Mouse (Mus musculus) spleen, adult 2 months (tissue): ENCODE measurements around the gene Ctnna2.

Experiments used
- CTCF ChIP-seq: fragments of 200-500 bp; IDR thresholded peaks from 2 replicates; pipeline ENCODE4 v1.5.1; 2011; ENCODE audit warnings: mild to moderate bottlenecking, inconsistent platforms; ENCODE audit not compliant: insufficient read depth, insufficient read length, insufficient replicate concordance; ENCODE audit errors: extremely low read depth
- POLR2A ChIP-seq: fragments of 200-500 bp; IDR thresholded peaks from 2 replicates; pipeline ENCODE4 v1.6.1; 2011; ENCODE audit warnings: low read depth, low read length, inconsistent platforms

DNA sequence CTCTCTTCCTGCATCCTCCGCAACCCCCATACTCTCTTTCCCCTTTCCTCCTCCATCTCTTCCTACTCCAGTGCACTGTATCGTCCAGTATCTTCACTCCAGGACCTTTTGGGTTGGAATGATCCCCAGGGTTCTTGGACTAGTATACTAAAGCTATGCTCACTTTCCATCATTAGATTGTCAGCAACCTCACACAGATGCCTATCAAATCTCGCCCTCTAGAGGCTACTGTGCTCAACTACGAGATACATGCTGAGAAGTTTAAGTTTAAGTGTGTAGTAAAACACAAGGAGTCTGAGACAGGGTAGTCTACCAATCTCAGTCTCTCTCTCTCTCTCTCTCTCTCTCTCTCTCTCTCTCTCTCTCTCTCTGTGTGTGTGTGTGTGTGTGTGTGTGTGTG is 396.9 kb downstream of the Ctnna2 start:
- TF ChIP-seq CTCF (no peak), POLR2A (no peak)
